Mouse (Mus musculus) heart, embryonic 12.5 days (tissue): ENCODE measurements at regions not wholly inside any gene's neighbourhood (a gene's known extent, or its start where the extent isn't known, plus 50 kb on each side); places are given as distances from the start of the nearest gene placed in this dataset.

Source experiments
- ATAC-seq: fragments of 200-750 bp; cut with Nextera tagmentation; 2 replicates; pipeline ENCODE4 v1.8.0; 2017; ENCODE audit warnings: moderate TSS enrichment, moderate library complexity; ENCODE audit not compliant: insufficient number of reproducible peaks, low FRiP score
- H3K27ac ChIP-seq: fragments of 300-500 bp; sonication (generic); 2 replicates; pipeline ENCODE4 v1.5.1; 2016; ENCODE audit warnings: mild to moderate bottlenecking, moderate library complexity; ENCODE audit not compliant: poor library complexity, severe bottlenecking
- H3K27me3 ChIP-seq: fragments of 300-500 bp; sonication (generic); replicated peaks from 2 replicates; pipeline ENCODE4 v1.6.1; 2016; ENCODE audit warnings: mild to moderate bottlenecking, moderate library complexity
- H3K36me3 ChIP-seq: fragments of 300-500 bp; sonication (generic); 2 replicates; pipeline ENCODE4 v1.6.1; 2016; ENCODE audit warnings: mild to moderate bottlenecking, moderate library complexity
- H3K4me1 ChIP-seq: fragments of 300-500 bp; sonication (generic); replicated peaks from 2 replicates; pipeline ENCODE4 v1.6.1; 2016; ENCODE audit warnings: mild to moderate bottlenecking
- H3K4me2 ChIP-seq: fragments of 300-500 bp; sonication (generic); 2 replicates; pipeline ENCODE4 v1.6.1; 2016; ENCODE audit warnings: mild to moderate bottlenecking, moderate library complexity
- H3K4me3 ChIP-seq: fragments of 300-500 bp; sonication (generic); 2 replicates; pipeline ENCODE4 v1.5.1; 2016; ENCODE audit warnings: mild to moderate bottlenecking
- H3K9ac ChIP-seq: fragments of 300-500 bp; sonication (generic); 2 replicates; pipeline ENCODE4 v1.6.1; 2016; ENCODE audit warnings: mild to moderate bottlenecking, moderate library complexity
- H3K9me3 ChIP-seq: fragments of 300-500 bp; sonication (generic); replicated peaks from 2 replicates; pipeline ENCODE4 v1.6.1; 2016; ENCODE audit warnings: mild to moderate bottlenecking, moderate library complexity
- WGBS: fragments of 180-500 bp; shearing (Covaris S2); methylation state at CpG from one replicate; pipeline ENCODE4 v1.1.7; 2016; 5-methylcytosine and 5-hydroxymethylcytosine counted together

DNA sequence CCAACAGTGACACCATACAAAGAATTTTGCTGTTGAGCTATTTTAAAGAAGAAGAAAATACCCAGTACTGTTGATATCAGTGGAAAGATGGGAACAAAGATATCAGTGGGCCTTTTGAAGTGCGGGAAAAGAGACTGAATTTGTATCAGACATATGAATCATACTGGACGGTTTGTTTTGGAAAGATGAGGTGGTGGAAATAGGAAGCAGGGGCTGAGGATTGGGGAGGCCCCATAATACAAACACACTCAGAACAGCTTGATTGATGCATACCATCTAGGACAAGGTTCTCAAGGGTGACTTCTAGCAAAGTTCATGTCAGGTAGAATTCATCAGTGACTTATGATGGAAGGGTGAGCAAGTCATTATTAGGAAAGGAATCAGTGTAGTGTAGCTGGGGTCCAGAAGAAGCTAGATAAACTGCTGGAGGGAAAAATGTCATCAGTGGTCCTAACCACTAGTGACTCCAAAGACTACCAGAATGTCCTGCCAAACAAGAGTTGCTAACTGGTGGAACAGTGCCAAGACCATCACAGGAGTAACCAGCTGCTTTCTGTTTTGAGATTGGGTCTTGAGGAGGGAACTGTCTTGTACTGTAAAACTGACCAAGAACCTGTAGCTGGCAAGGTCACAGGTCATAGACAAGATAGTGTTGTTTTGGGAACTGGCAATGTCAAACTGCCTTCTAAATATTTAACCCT lies 176.0 kb upstream of the Zc3h12c start:
- Histone ChIP-seq H3K4me2 (no peak overlapping the region), H3K4me3 (no peak overlapping the region), H3K36me3 (no peaks in the 10 kb centered on the region), H3K9ac (no peak overlapping the region), H3K4me1 (no peaks in the 10 kb centered on the region), H3K9me3 (no peaks in the 10 kb centered on the region), H3K27ac (no peak overlapping the region), H3K27me3 (no peaks in the 10 kb centered on the region)
- 64% methylated on average over 2 of the region's 2 CpGs for WGBS
- no peak for ATAC-seq

DNA sequence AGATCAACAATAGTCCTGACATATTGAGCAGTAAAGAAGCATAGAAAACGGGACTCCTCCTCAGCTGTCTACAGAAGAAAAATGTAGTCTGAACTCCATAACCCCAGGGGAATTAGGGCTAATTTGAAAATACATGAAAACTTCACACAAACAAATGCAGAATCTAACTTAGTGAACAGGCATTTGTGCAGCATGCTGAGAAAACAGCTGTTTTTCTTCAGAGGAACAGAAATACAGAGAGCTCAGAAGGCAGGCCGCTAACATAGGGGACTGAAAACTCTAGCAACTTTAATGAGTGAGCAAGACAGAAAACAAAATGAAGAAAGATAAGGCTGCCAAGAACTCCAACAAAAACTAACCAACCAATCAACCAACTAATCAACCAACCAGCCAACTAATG lies 172.7 kb upstream of the Zc3h12c start:
- Histone ChIP-seq H3K36me3 (no peaks in the 10 kb centered on the region), H3K9ac (no peak overlapping the region), H3K4me3 (no peak overlapping the region), H3K9me3 (no peaks in the 10 kb centered on the region), H3K27ac (no peak overlapping the region), H3K4me2 (no peak overlapping the region), H3K27me3 (no peaks in the 10 kb centered on the region), H3K4me1 (no peaks in the 10 kb centered on the region)
- 84% methylated on average over 2 of the region's 2 CpGs for WGBS
- ATAC-seq: no peak

DNA sequence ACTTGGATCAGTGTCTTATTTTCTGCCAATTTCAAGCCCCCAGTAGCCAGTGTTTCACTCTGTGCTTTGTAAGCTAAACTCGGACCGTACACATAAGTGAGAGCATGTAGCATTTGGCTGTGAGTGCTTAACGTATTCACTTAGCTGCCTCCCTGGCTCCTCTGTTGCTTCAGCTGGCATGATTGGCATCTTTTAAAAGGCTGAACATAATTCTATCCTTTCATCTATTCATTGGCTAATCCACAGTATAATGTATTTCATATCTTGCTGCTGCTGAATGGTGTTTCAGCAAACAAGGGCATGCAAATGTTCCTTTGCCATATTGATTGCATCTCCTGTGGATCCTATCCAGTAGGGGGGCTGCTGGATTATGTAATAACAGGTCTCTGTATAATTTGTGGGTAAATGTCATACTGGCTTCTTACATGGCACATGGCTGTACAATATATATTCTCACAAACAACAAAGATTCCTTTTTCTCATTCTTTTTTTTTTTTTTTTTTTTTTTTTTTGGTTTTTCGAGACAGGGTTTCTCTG lies 169.5 kb upstream of the Zc3h12c start:
- WGBS: 77% methylated on average over 4 of the region's 4 CpGs
- H3K4me3 ChIP-seq: no peak overlapping the region
- H3K4me2 ChIP-seq: no peak overlapping the region
- no peaks in the 10 kb centered on the region for H3K36me3 ChIP-seq
- no peaks in the 10 kb centered on the region for H3K9me3 ChIP-seq
- no peak for ATAC-seq
- H3K4me1 ChIP-seq: no peaks in the 10 kb centered on the region
- H3K9ac ChIP-seq: no peak overlapping the region
- H3K27ac ChIP-seq: no peak overlapping the region
- H3K27me3 ChIP-seq: no peaks in the 10 kb centered on the region

DNA sequence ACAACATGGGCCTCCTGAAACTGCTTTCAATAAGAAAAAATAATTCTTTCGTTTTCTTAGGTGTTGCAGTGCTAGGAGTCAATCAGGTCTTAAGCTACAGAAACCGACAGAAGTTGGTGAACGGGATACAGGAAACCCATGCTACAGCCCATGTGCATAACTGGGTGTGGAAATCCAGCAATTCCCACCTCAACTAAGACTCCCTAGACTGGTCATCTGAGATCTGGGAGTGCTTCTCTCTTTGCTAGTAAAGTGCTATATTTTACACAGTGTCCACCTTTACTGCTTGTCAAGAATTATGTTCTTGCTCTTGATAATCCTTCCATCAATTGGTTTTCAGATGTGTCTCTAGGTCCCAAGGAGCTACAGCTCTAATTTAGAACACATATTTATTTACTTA lies 166.4 kb upstream of the Zc3h12c start:
- no peak overlapping the region for H3K4me2 ChIP-seq
- H3K9ac ChIP-seq: no peak overlapping the region
- WGBS: 83% methylated on average over 3 of the region's 3 CpGs
- no peak for ATAC-seq
- H3K36me3 ChIP-seq: no peaks in the 10 kb centered on the region
- H3K4me3 ChIP-seq: no peak overlapping the region
- H3K9me3 ChIP-seq: no peaks in the 10 kb centered on the region
- no peak overlapping the region for H3K27ac ChIP-seq
- H3K27me3 ChIP-seq: no peaks in the 10 kb centered on the region
- no peaks in the 10 kb centered on the region for H3K4me1 ChIP-seq

DNA sequence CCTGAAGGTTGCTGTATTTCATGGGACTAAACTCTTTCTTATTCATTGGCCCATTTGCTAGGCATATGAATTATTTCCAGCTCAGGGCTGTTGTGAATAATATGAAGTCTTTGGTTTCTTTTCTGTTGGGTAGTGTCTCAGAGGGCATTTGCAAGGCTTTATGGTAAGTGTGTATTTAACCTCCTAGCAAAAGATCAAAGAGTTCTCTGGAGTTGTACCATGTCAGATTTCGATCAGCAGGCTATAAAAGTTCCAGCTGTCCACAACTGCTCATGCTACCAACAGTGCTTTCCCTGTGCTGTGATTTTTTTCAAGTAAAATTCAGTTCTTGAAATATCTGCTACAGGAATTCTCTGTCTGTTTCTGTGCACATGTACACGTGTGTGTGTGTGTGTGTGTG lies 165.5 kb upstream of the Zc3h12c start:
- Histone ChIP-seq H3K4me3 (no peak overlapping the region), H3K27ac (no peak overlapping the region), H3K9ac (no peak overlapping the region), H3K27me3 (no peaks in the 10 kb centered on the region), H3K9me3 (no peaks in the 10 kb centered on the region), H3K4me1 (no peaks in the 10 kb centered on the region), H3K36me3 (no peaks in the 10 kb centered on the region), H3K4me2 (no peak overlapping the region)
- 52% methylated on average over 2 of the region's 2 CpGs for WGBS
- no peak for ATAC-seq

DNA sequence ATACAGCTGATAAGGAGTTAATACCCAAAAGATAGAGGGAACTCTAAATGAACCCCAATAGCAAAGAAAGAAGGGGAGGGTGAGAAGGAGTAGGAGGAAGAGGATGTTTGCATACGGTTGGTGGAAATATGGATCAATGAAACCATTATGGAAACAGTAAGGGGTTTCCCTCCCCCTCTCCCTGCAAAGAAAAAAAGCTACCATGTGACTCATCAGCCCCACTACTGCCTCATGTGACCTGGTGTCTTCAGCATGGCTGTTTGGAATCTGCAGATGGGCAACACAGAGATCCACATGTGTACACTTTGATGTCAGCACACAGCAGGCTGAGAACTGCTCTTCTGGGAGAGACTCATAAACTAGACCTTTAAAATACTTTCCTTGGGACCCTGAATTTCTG lies 163.4 kb upstream of the Zc3h12c start:
- no peaks in the 10 kb centered on the region for H3K4me1 ChIP-seq
- no peaks in the 10 kb centered on the region for H3K36me3 ChIP-seq
- no peak overlapping the region for H3K4me2 ChIP-seq
- no peak overlapping the region for H3K27ac ChIP-seq
- H3K9me3 ChIP-seq: no peaks in the 10 kb centered on the region
- no peak for ATAC-seq
- WGBS: 74% methylated on average over 1 of the region's 1 CpGs
- H3K4me3 ChIP-seq: no peak overlapping the region
- no peaks in the 10 kb centered on the region for H3K27me3 ChIP-seq
- no peak overlapping the region for H3K9ac ChIP-seq

DNA sequence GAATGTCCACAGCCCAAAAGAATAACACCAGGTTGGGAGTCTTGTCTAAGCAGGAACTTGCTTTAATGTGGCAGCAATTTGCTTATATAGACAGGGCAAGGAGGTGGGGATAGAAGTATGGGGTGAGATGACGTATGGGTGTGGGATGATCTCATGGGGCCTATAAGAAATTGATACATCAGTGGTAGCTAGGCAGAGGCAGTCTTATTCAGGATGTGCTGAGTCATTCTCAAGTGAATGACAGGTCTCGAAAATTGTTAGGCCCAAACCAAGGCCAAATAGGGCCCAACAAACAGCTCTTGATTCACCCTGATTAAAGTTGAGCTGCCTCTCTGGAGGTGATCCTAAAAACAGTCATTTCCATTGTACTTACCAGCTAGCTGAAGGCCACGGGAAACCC lies 162.3 kb upstream of the Zc3h12c start:
- Histone ChIP-seq H3K27me3 (no peaks in the 10 kb centered on the region), H3K9ac (no peak overlapping the region), H3K9me3 (no peaks in the 10 kb centered on the region), H3K36me3 (no peaks in the 10 kb centered on the region), H3K4me2 (no peak overlapping the region), H3K4me3 (no peak overlapping the region), H3K27ac (no peak overlapping the region), H3K4me1 (no peaks in the 10 kb centered on the region)
- 73% methylated on average over 3 of the region's 3 CpGs for WGBS
- ATAC-seq: no peak

DNA sequence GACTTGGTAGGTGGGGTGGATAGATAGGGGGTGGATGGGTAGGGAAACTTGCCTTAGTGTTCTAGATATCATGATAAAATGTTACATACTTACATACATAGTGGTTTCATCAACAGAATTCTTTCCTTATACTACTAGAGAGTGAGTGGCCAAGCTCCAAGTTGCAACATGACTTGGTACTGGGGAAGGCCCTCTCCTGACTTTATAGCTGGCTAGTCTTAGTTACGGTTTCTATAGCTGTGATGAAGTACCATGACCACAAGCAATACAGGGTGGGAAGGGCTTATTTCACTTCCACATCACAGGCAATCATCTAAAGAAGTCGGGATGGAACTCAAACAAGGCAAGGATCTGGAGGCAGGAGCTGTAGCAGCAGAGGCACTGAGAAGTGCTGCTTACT lies 156.0 kb upstream of the Zc3h12c start:
- 78% methylated on average over 2 of the region's 2 CpGs for WGBS
- H3K4me1 ChIP-seq: no peaks in the 10 kb centered on the region

DNA sequence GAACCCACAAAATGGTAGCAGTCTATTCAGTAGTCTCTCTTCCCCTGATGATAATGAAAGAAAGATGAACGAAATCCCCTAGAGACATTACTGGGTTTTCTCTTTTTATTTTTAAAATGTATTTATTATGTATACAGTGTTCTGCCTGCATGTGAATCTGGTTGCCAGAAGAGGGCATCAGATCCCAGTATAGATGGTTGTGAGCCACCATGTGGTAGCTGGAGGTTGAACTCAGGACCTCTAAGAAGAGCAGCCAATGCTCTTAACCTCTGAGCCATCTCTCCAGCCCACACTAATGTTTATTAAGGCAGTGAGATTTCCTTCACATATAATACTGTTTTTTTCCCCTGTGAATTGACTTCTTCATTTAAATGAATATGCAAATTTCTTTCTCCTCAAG lies 155.4 kb upstream of the Zc3h12c start:
- no peak for ATAC-seq
- no peak overlapping the region for H3K4me3 ChIP-seq
- H3K27ac ChIP-seq: no peak overlapping the region
- no peaks in the 10 kb centered on the region for H3K36me3 ChIP-seq
- H3K4me2 ChIP-seq: no peak overlapping the region
- H3K27me3 ChIP-seq: no peaks in the 10 kb centered on the region
- H3K9ac ChIP-seq: no peak overlapping the region
- no peaks in the 10 kb centered on the region for H3K4me1 ChIP-seq
- WGBS: 63% methylated on average over 1 of the region's 1 CpGs
- no peaks in the 10 kb centered on the region for H3K9me3 ChIP-seq

More for the DNA sequence above, 156.0 kb upstream of the Zc3h12c start:
- no peak overlapping the region for H3K9ac ChIP-seq
- no peak for ATAC-seq
- no peaks in the 10 kb centered on the region for H3K27me3 ChIP-seq
- no peaks in the 10 kb centered on the region for H3K9me3 ChIP-seq
- no peak overlapping the region for H3K4me2 ChIP-seq
- H3K27ac ChIP-seq: no peak overlapping the region
- no peaks in the 10 kb centered on the region for H3K36me3 ChIP-seq
- H3K4me3 ChIP-seq: no peak overlapping the region

DNA sequence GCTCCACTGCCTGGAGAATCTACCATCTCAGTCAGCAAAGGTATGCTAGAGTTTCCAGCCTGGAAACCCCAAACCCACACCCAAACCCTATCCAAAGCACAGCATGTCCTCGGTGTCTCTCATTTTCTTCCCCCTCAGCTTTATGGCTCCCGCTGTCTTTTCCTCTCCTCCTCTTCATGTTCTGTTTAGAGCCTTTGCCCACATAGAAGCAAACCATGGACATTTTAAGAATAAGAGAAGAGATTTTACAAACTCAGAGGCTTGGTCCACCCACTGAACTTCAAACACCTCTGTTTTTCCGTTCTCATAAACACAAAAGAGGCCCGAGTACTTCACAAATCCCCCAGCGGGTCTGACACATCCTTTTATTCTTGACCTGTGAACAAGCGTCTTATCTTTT lies 154.9 kb upstream of the Zc3h12c start:
- Histone ChIP-seq H3K36me3 (no peaks in the 10 kb centered on the region), H3K9me3 (no peaks in the 10 kb centered on the region), H3K4me1 (no peaks in the 10 kb centered on the region), H3K9ac (no peak overlapping the region), H3K4me2 (no peak overlapping the region), H3K27ac (no peak overlapping the region), H3K27me3 (no peaks in the 10 kb centered on the region), H3K4me3 (no peak overlapping the region)
- no peak for ATAC-seq
- 79% methylated on average over 6 of the region's 6 CpGs for WGBS

DNA sequence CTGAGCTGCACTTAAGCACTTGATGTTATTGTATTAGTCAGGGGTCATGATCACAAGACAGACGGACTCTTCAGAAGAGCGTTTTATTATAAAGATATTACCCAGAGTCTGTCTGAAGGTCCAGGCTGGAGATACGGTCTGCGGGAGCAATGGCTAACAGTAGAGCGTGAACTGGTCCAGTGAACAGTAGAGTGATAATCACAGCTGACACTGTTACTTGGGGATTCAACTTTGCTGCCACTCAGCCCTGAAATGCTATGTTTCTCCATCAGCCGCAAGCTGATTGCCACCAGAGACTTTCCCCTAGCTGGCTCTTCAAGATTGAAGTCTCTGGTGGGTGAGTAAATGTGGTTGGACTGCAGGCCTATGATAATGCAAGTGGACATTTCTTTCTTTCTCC lies 133.1 kb upstream of the Zc3h12c start:
- H3K27me3 ChIP-seq: no peaks in the 10 kb centered on the region
- no peaks in the 10 kb centered on the region for H3K36me3 ChIP-seq
- H3K4me1 ChIP-seq: no peaks in the 10 kb centered on the region
- 81% methylated on average over 6 of the region's 6 CpGs for WGBS
- no peak for ATAC-seq
- H3K4me3 ChIP-seq: no peak overlapping the region
- H3K9ac ChIP-seq: no peak overlapping the region
- no peaks in the 10 kb centered on the region for H3K9me3 ChIP-seq
- no peak overlapping the region for H3K27ac ChIP-seq
- H3K4me2 ChIP-seq: no peak overlapping the region

DNA sequence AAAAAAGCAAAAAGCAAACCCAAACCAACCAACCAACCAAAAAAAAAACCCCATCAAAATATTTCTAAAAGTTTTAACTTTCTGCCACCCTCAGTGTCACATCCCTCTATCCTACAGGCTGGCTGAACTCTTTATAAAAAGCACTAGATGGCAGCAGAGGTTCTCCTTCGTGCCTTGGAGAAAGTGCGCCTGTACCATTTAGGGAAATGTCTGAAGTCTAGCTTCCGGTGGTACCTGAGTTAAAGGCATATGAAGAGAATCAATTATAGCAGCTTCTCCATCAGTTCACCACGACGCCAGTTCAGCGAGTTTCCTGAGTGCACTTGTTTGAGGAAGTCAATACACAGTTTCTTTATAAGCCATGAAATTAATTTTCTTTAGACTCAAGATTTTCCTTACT lies 130.0 kb upstream of the Zc3h12c start:
- 13% methylated on average over 6 of the region's 6 CpGs for WGBS
- H3K9ac ChIP-seq: no peak overlapping the region
- no peak for ATAC-seq

More for the DNA sequence above, 130.0 kb upstream of the Zc3h12c start:
- Histone ChIP-seq H3K4me3 (no peak overlapping the region), H3K4me2 (no peak overlapping the region), H3K27ac (no peak overlapping the region), H3K36me3 (no peaks in the 10 kb centered on the region), H3K4me1 (no peaks in the 10 kb centered on the region), H3K27me3 (no peaks in the 10 kb centered on the region), H3K9me3 (no peaks in the 10 kb centered on the region)
